Mouse (Mus musculus): ENCODE results near the gene Abhd16a. TPM values are rescaled to one million over a fixed set of nuclear protein-coding genes. Genes with fewer than 3 reads are reported as not detected.

Gene Abhd16a
- polyA plus RNA-seq, 1 experiment from 2014 or later: 69.9 TPM

DNA sequence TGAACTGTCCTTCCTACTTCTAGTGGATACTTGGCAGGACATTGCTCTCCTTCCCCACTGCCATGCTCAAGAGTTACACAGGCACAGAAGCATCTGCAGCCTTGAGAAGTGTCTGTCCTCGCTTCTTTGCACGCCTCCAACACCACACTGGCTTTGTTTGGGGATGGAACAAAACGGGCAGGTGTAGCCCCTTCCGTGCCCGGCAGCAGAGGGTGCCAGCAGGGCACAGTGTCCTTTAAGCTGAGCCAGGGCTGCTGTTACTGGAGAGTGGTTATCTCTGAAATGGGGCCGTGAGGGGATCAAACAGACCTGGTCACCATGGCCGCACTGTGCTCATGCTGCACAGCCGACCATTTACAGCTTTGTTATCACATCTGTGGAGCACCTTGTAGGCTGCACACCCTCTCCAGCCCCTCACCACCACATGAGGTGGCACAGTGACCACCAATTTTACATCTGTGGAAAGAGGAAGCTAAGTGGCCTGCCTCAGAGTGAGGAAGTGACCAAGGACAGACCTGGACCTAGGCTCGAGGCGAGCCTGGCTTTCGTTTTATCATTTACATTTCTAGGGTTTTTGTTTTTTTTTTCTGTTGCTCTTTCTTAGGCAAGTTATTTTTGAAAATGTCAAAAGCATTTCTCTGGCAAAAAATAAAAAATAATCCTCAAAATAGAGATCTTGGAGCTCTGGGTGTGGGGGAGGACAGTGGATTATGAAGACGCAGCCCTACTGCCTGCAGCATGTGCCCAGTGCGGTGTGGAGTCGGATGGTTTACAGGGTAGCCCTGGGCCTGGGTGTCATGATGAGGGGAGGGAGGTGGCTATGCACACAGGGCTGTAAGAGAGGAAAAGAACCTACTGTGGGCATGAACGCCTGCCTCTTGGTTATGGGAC, 5.7 kb downstream of the Abhd16a start:
- no peak overlapping the region for H3K4me3 ChIP-seq (ENCODE audit: low read depth, low read length)
- H3K9ac ChIP-seq (ENCODE audit: low read length): no peak overlapping the region
- 93% methylated on average over 15 of the region's 15 CpGs for WGBS
- no peak for ATAC-seq
- DNase-seq (ENCODE audit: low spot score): no peak
- H3K36me3 ChIP-seq (ENCODE audit: control insufficient read depth, insufficient read depth, low read length): peaks cover 70% of the 10 kb centered on the region
- no peaks in the 10 kb centered on the region for H3K9me3 ChIP-seq (replicated peaks; ENCODE audit: control insufficient read depth, low read length)
- no peak overlapping the region for H3K4me2 ChIP-seq (ENCODE audit: low read length)
- no peaks in the 10 kb centered on the region for H3K27me3 ChIP-seq (replicated peaks; ENCODE audit: control insufficient read depth, insufficient read depth, low read length)
- H3K27ac ChIP-seq (ENCODE audit: low read depth, low read length): no peak overlapping the region
- peaks cover 6% of the 10 kb centered on the region for H3K4me1 ChIP-seq (ENCODE audit: control insufficient read depth, insufficient read depth, low read length)

DNA sequence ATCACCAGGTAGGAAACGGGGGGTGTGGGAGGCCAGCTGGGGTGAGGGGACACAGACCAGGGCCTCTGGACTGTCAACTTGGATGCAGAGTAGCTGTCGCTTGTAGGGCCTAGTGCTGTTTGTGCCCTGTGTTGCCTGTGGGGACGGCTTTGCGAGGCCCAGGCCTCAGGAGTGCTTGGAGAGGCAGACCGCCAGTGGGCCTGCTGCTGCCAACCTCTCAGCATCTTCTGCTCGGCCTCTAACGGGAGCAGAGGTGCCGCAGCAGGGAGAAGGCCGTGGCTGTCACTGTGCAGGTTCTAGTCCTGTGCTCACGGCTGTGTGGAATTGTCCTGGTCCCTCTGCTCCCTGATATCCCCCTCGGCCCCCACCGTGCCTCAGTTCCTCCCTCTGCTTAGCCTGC, 7.5 kb downstream of the Abhd16a start:
- DNase-seq (ENCODE audit: low spot score): no peak
- H3K4me2 ChIP-seq (ENCODE audit: low read length): no peak overlapping the region
- no peak overlapping the region for H3K27ac ChIP-seq (ENCODE audit: low read depth, low read length)
- 85% methylated on average over 12 of the region's 12 CpGs for WGBS
- no peaks in the 10 kb centered on the region for H3K4me1 ChIP-seq (ENCODE audit: control insufficient read depth, insufficient read depth, low read length)
- H3K27me3 ChIP-seq (replicated peaks; ENCODE audit: control insufficient read depth, insufficient read depth, low read length): no peaks in the 10 kb centered on the region
- H3K9ac ChIP-seq (ENCODE audit: low read length): no peak overlapping the region
- ATAC-seq: no peak
- no peak overlapping the region for H3K4me3 ChIP-seq (ENCODE audit: low read depth, low read length)
- no peaks in the 10 kb centered on the region for H3K9me3 ChIP-seq (replicated peaks; ENCODE audit: control insufficient read depth, low read length)
- peaks cover 85% of the 10 kb centered on the region for H3K36me3 ChIP-seq (ENCODE audit: control insufficient read depth, insufficient read depth, low read length)

DNA sequence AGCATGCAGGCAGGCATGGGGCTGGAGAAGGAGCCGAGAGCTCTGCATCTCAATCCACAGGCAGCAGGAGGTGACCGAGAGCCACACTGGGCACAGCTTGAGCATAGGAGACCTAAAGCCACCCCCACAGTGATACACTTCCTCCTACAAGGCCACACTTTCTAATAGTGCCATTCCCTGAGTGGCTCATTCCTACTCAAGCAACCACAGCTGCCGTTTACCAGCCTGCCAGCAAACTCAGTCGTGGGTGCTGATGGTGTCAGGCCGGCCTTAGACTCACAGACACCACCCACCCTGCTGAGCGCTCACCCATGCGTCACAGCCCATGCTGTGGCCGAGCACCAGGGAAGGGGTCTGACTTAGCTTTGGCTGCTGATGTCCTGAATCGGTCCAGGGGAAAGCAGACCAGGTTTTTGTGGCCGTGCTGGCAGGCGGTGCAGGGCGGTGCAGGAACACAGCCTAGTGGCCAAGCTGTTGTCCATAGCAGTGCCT, 8.1 kb downstream of the Abhd16a start:
- peaks cover 88% of the 10 kb centered on the region for H3K36me3 ChIP-seq (ENCODE audit: control insufficient read depth, insufficient read depth, low read length)
- H3K4me2 ChIP-seq (ENCODE audit: low read length): no peak overlapping the region
- H3K9me3 ChIP-seq (replicated peaks; ENCODE audit: control insufficient read depth, low read length): no peaks in the 10 kb centered on the region
- no peaks in the 10 kb centered on the region for H3K4me1 ChIP-seq (ENCODE audit: control insufficient read depth, insufficient read depth, low read length)
- 78% methylated on average over 12 of the region's 12 CpGs for WGBS
- ATAC-seq (no peak), DNase-seq (ENCODE audit: low spot score) (no peak)
- H3K9ac ChIP-seq (ENCODE audit: low read length): no peak overlapping the region
- no peak overlapping the region for H3K27ac ChIP-seq (ENCODE audit: low read depth, low read length)
- H3K4me3 ChIP-seq (ENCODE audit: low read depth, low read length): no peak overlapping the region
- H3K27me3 ChIP-seq (replicated peaks; ENCODE audit: control insufficient read depth, insufficient read depth, low read length): no peaks in the 10 kb centered on the region

DNA sequence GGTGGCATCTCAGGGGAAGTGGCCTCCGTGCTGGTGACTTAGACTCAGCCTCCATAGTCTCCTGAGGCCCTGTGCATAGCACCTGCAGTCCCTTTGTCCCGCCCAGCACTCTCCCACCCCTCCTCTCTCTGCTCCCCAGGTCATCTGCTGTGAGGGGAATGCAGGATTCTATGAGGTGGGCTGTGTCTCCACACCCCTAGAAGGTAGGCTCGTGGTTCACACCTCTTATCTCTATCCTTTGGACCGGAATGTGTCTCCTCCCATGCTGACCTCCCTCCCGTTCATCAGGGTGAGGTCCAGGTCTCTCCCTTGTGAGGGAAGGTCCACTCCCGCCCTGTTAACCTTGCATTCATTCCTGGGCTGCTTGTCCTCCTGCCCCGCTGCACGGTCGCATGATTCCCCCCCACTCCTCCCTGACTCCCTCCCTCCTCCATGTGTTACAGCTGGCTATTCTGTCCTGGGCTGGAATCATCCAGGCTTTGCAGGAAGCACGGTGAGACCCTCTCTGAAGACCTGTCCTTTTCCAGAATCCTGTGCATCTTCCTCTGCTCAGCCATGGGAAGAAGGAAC, 11.2 kb downstream of the Abhd16a start:
- H3K4me3 ChIP-seq (ENCODE audit: low read depth, low read length): no peak overlapping the region
- no peak overlapping the region for H3K4me2 ChIP-seq (ENCODE audit: low read length)
- H3K27me3 ChIP-seq (replicated peaks; ENCODE audit: control insufficient read depth, insufficient read depth, low read length): no peaks in the 10 kb centered on the region
- no peaks in the 10 kb centered on the region for H3K9me3 ChIP-seq (replicated peaks; ENCODE audit: control insufficient read depth, low read length)
- H3K27ac ChIP-seq (ENCODE audit: low read depth, low read length): no peak overlapping the region
- DNase-seq (ENCODE audit: low spot score) (no peak), ATAC-seq (no peak)
- H3K36me3 ChIP-seq (ENCODE audit: control insufficient read depth, insufficient read depth, low read length): peaks cover 83% of the 10 kb centered on the region
- 75% methylated on average over 10 of the region's 10 CpGs for WGBS
- H3K9ac ChIP-seq (ENCODE audit: low read length): no peak overlapping the region
- H3K4me1 ChIP-seq (ENCODE audit: control insufficient read depth, insufficient read depth, low read length): no peaks in the 10 kb centered on the region

DNA sequence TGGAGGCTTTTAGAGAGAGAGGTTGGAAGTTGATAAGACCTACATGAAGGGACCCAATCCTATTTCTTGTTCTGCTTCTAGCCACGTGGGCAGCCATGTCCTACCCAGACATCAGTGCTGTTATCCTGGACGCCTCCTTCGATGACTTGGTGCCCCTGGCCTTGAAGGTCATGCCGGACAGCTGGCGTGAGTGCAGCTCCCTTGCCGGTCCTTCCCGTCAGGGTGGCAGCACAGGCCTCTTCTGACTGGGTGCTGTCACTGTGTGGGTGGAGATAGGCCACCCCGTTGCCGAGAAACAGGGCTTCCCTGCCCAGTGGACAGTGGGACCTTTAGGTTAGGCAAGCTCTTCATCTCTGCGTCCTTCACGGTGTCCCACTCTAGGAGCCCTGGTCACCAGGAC, 12.1 kb downstream of the Abhd16a start:
- H3K27me3 ChIP-seq (replicated peaks; ENCODE audit: control insufficient read depth, insufficient read depth, low read length): no peaks in the 10 kb centered on the region
- H3K27ac ChIP-seq (ENCODE audit: low read depth, low read length): no peak overlapping the region
- peaks cover 80% of the 10 kb centered on the region for H3K36me3 ChIP-seq (ENCODE audit: control insufficient read depth, insufficient read depth, low read length)

DNA sequence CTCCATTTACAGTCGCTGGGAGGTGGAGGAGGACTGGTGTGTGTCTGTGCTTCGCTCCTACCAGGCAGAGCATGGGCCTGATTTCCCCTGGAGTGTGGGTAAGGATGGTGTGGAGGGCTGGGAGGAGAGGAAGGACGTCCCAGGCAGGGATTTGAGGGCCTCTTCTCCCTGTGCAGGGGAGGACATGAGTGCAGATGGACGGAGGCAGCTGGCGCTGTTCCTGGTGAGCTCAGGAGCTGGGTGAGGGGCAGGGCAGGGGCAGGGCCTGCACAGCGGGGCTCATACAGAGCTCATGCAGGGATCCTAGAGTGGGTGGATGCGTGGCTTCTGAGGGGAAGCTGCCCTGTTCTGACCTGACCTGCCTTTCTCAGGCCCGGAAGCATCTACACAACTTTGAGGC, 13.2 kb downstream of the Abhd16a start:
- DNase-seq (ENCODE audit: low spot score) (no peak), ATAC-seq (no peak)
- Histone ChIP-seq H3K36me3 (ENCODE audit: control insufficient read depth, insufficient read depth, low read length) (peaks cover 69% of the 10 kb centered on the region), H3K4me3 (ENCODE audit: low read depth, low read length) (no peak overlapping the region), H3K27me3 (replicated peaks; ENCODE audit: control insufficient read depth, insufficient read depth, low read length) (no peaks in the 10 kb centered on the region), H3K27ac (ENCODE audit: low read depth, low read length) (no peak overlapping the region), H3K4me1 (ENCODE audit: control insufficient read depth, insufficient read depth, low read length) (no peaks in the 10 kb centered on the region), H3K9me3 (replicated peaks; ENCODE audit: control insufficient read depth, low read length) (no peaks in the 10 kb centered on the region), H3K4me2 (ENCODE audit: low read length) (no peak overlapping the region), H3K9ac (ENCODE audit: low read length) (no peak overlapping the region)
- 81% methylated on average over 8 of the region's 8 CpGs for WGBS

More for the DNA sequence above, 12.1 kb downstream of the Abhd16a start:
- Histone ChIP-seq H3K4me3 (ENCODE audit: low read depth, low read length) (no peak overlapping the region), H3K4me2 (ENCODE audit: low read length) (no peak overlapping the region), H3K9ac (ENCODE audit: low read length) (no peak overlapping the region), H3K4me1 (ENCODE audit: control insufficient read depth, insufficient read depth, low read length) (no peaks in the 10 kb centered on the region), H3K9me3 (replicated peaks; ENCODE audit: control insufficient read depth, low read length) (no peaks in the 10 kb centered on the region)
- DNase-seq (ENCODE audit: low spot score): no peak
- WGBS: 93% methylated on average over 11 of the region's 11 CpGs
- ATAC-seq: no peak

DNA sequence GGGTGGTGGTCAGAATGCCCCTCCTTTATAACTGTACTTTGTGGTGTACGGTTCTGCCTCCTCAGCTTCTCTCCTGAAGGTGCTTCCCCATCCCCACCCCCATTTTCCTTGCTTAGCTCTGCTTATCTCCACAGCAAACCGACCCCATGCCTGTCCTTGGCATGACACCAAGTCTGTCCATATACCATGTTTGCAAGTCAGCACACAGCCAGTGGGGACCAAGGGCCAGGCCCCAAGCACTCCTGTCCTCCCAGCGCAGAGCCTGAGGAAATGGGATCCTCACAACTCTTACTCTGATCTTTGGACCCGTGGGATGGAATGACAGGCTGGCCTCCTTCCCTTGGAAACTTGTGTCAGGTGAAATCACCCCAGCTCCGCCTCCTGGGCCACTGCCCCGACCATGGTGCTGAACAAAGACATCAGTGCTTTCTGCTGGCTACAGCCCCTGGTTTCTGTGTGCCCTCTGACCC, 14.2 kb downstream of the Abhd16a start:
- no peaks in the 10 kb centered on the region for H3K27me3 ChIP-seq (replicated peaks; ENCODE audit: control insufficient read depth, insufficient read depth, low read length)
- ATAC-seq: no peak
- no peak overlapping the region for H3K4me3 ChIP-seq (ENCODE audit: low read depth, low read length)
- H3K4me2 ChIP-seq (ENCODE audit: low read length): no peak overlapping the region
- H3K9me3 ChIP-seq (replicated peaks; ENCODE audit: control insufficient read depth, low read length): no peaks in the 10 kb centered on the region
- H3K27ac ChIP-seq (ENCODE audit: low read depth, low read length): no peak overlapping the region
- no peaks in the 10 kb centered on the region for H3K4me1 ChIP-seq (ENCODE audit: control insufficient read depth, insufficient read depth, low read length)
- WGBS: 73% methylated on average over 6 of the region's 6 CpGs
- DNase-seq (ENCODE audit: low spot score): no peak
- H3K36me3 ChIP-seq (ENCODE audit: control insufficient read depth, insufficient read depth, low read length): peaks cover 61% of the 10 kb centered on the region
- H3K9ac ChIP-seq (ENCODE audit: low read length): no peak overlapping the region

DNA sequence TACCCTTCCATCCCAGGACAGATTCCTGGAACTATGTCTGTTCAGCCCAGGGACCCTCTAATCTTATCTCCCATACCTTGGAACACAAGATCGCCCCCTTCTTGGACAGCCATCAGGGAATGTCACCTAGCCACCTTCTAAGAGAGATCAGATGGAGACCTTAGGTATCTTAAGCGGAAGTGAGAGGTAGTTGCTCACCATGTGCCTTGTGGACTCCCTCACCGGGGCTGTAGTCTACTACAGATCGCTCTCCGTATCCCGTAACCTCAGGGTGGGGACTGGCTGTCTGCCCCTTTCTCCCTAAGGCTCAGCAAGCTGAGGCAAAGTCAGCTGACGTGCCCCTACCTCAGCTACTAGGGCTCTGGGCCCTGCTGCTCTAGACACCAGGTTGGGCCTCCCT, 15.0 kb downstream of the Abhd16a start:
- Histone ChIP-seq H3K9ac (ENCODE audit: low read length) (no peak overlapping the region), H3K4me3 (ENCODE audit: low read depth, low read length) (no peak overlapping the region), H3K4me1 (ENCODE audit: control insufficient read depth, insufficient read depth, low read length) (no peaks in the 10 kb centered on the region), H3K27me3 (replicated peaks; ENCODE audit: control insufficient read depth, insufficient read depth, low read length) (no peaks in the 10 kb centered on the region), H3K4me2 (ENCODE audit: low read length) (no peak overlapping the region), H3K36me3 (ENCODE audit: control insufficient read depth, insufficient read depth, low read length) (peaks cover 53% of the 10 kb centered on the region), H3K9me3 (replicated peaks; ENCODE audit: control insufficient read depth, low read length) (no peaks in the 10 kb centered on the region), H3K27ac (ENCODE audit: low read depth, low read length) (no peak overlapping the region)
- WGBS: 92% methylated on average over 7 of the region's 7 CpGs
- DNase-seq (ENCODE audit: low spot score) (no peak), ATAC-seq (no peak)

DNA sequence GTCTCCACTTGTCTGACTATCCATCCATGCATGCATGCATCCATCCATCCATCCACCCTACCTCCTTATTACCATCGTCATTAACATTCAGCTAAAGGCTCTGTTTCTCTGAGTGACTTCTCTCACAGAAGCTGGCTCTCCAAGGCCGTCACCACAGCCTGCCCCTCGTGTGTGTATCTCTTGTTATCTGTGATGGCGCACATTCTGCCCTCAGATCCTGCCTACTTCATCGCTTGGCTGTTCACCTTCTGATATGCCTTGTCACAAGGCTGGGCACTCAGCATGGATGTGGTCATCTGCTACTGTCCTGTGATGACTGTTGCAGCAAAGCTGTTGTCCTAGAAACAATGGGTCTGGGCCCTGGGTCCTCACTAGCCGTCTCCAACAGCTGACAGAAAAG, 15.7 kb downstream of the Abhd16a start:
- no peaks in the 10 kb centered on the region for H3K9me3 ChIP-seq (replicated peaks; ENCODE audit: control insufficient read depth, low read length)
- no peak for DNase-seq (ENCODE audit: low spot score)
- H3K9ac ChIP-seq (ENCODE audit: low read length): no peak overlapping the region
- WGBS: 78% methylated on average over 6 of the region's 6 CpGs
- no peak for ATAC-seq
- peaks cover 46% of the 10 kb centered on the region for H3K36me3 ChIP-seq (ENCODE audit: control insufficient read depth, insufficient read depth, low read length)
- H3K27ac ChIP-seq (ENCODE audit: low read depth, low read length): no peak overlapping the region
- H3K4me3 ChIP-seq (ENCODE audit: low read depth, low read length): no peak overlapping the region
- no peaks in the 10 kb centered on the region for H3K4me1 ChIP-seq (ENCODE audit: control insufficient read depth, insufficient read depth, low read length)
- no peaks in the 10 kb centered on the region for H3K27me3 ChIP-seq (replicated peaks; ENCODE audit: control insufficient read depth, insufficient read depth, low read length)
- no peak overlapping the region for H3K4me2 ChIP-seq (ENCODE audit: low read length)

Data from forebrain, embryonic 14.5 days (tissue).